Mouse (Mus musculus) lung, postnatal 0 days (tissue): ENCODE data around the gene Runx2. TPM values are rescaled to one million over a fixed set of nuclear protein-coding genes. Genes with fewer than 3 reads are reported as not detected.

Experiments
- ATAC-seq: fragments of 200-750 bp; cut with Nextera tagmentation; 2 replicates; pipeline ENCODE4 v1.8.0; 2017; ENCODE audit warnings: moderate library complexity
- DNase-seq: peaks from one replicate; pipeline ENCODE4 v3.0.0-alpha.2; 2016; ENCODE audit warnings: low spot score
- H3K27ac ChIP-seq: fragments of 300-500 bp; sonication (generic); 2 replicates; pipeline ENCODE4 v1.5.1; 2014; ENCODE audit warnings: antibody characterized with exemption, mild to moderate bottlenecking, low read length, mixed read lengths
- H3K27me3 ChIP-seq: fragments of 300-500 bp; sonication (generic); replicated peaks from 2 replicates; pipeline ENCODE4 v1.6.1; 2014; ENCODE audit warnings: low read length, mixed read lengths; ENCODE audit not compliant: insufficient read depth
- H3K36me3 ChIP-seq: fragments of 300-500 bp; sonication (generic); 2 replicates; pipeline ENCODE4 v1.6.1; 2014; ENCODE audit warnings: low read length, mixed read lengths; ENCODE audit not compliant: insufficient read depth
- H3K4me1 ChIP-seq: fragments of 300-500 bp; sonication (generic); 2 replicates; pipeline ENCODE4 v1.6.1; 2014; ENCODE audit warnings: antibody characterized with exemption, low read depth, low read length, mixed read lengths; ENCODE audit not compliant: insufficient read depth
- H3K4me2 ChIP-seq: fragments of 300-500 bp; sonication (generic); replicated peaks from 2 replicates; pipeline ENCODE4 v1.6.1; 2014; ENCODE audit warnings: low read depth, mild to moderate bottlenecking, low read length, moderate library complexity, mixed read lengths
- H3K4me3 ChIP-seq: fragments of 300-500 bp; sonication (generic); 2 replicates; pipeline ENCODE4 v1.5.1; 2014; ENCODE audit warnings: low read depth, low read length
- H3K9ac ChIP-seq: fragments of 300-500 bp; sonication (generic); replicated peaks from 2 replicates; pipeline ENCODE4 v1.6.1; 2014; ENCODE audit warnings: low read depth, mild to moderate bottlenecking
- H3K9me3 ChIP-seq: fragments of 300-500 bp; sonication (generic); 2 replicates; pipeline ENCODE4 v1.6.1; 2016; ENCODE audit warnings: low read length, mixed read lengths
- CTCF ChIP-seq: IDR thresholded peaks from 2 replicates; pipeline ENCODE4 v1.5.1; 2016; ENCODE audit warnings: antibody characterized with exemption, mild to moderate bottlenecking
- EP300 ChIP-seq: IDR thresholded peaks from 2 replicates; pipeline ENCODE4 v1.6.1; 2016; ENCODE audit warnings: antibody characterized with exemption, mild to moderate bottlenecking, control low read depth
- WGBS: fragments of 180-500 bp; shearing (Covaris S2); extraction: QIAGEN DNeasy Blood & Tissue Kit; methylation state at CpG from one replicate; pipeline ENCODE4 v1.1.7; 2014; 5-methylcytosine and 5-hydroxymethylcytosine counted together
- polyA plus RNA-seq: library from polyadenylated mRNA; unstranded; fragments of >200 nt; fragmentation: Nextera tagmentation; extraction: Ambion mirVana; gene quantifications from 2 replicates; pipeline ENCODE4 v1.2.1, GENCODE M21; 2015

Runx2 gene
- polyA plus RNA-seq, 1 experiment from 2014 or later: 1.1 TPM

- DNase-seq (no peak), ATAC-seq (no peak)
These were observed 249.2 kb downstream of the Runx2 start for GRCm38 (mm10) chr17:44565311-44565831.

DNA sequence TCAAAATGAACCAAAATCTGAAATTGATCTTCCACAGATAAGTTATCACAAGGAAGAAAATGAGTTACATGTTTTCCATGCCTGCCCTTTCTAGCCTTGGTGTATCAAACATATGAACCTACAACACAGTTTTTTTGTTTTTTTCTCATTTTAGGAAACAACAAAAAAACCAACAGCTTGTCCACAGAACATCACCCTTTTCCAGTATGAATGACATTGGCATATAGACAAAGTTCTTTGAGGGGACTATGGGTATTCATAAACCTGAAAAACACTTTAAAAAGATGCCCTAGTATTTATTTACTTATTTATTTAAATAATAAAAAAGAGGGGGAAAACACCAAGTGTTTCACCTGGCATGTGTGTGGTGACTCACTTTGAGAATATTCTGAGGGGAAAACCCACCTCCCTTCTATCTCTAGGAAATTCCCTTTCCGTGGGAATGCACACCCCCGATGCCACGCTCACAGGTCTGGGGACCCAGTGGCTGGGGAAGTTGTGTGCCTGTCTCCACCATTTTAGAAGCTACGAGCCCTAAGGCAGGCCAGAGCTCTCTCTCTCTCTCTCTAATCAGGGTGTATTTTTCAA is 249.9 kb downstream of the Runx2 start:
- Histone ChIP-seq H3K27ac (no peak overlapping the region), H3K9ac (no peak overlapping the region), H3K27me3 (no peaks in the 10 kb centered on the region), H3K9me3 (no peaks in the 10 kb centered on the region), H3K4me1 (no peaks in the 10 kb centered on the region), H3K36me3 (no peaks in the 10 kb centered on the region), H3K4me3 (no peak overlapping the region), H3K4me2 (no peak overlapping the region)
- no peak for DNase-seq
- WGBS: 78% methylated on average over 4 of the region's 4 CpGs
- no peak for ATAC-seq
- TF ChIP-seq EP300: no peak
- TF ChIP-seq CTCF: no peak

More at GRCm38 (mm10) chr17:44565311-44565831, 249.2 kb downstream of the Runx2 start:
- 57% methylated on average over 14 of the region's 14 CpGs for WGBS
- no peak overlapping the region for H3K9ac ChIP-seq
- H3K27ac ChIP-seq: no peak overlapping the region
- H3K4me2 ChIP-seq: no peak overlapping the region
- H3K9me3 ChIP-seq: no peaks in the 10 kb centered on the region
- no peaks in the 10 kb centered on the region for H3K27me3 ChIP-seq
- no peaks in the 10 kb centered on the region for H3K36me3 ChIP-seq
- TF ChIP-seq CTCF (no peak), EP300 (no peak)
- no peak overlapping the region for H3K4me3 ChIP-seq
- H3K4me1 ChIP-seq: no peaks in the 10 kb centered on the region

DNA sequence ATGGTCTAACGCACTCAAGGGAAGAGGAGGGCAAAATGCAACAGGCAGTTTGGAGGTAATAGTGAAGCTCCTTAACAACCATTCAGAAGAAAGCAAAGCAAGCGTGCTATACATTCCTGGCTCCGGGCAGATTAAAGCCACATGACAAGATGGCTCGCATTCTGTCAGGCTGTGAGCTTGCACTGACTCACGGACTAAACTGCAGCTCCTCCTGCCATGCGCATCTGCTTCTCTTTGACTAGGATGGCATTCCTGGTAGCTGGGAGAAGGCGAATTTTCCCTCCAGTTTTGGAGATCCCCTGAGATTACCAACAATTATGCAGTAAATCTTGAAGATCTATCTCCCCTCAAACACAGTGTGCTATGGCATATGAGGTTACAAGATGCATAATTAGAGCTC is 254.6 kb downstream of the Runx2 start:
- H3K4me2 ChIP-seq: no peak overlapping the region
- 0 out of 2 replicates have a peak, but pooled peaks cover 2% of the 10 kb centered on the region for H3K27me3 ChIP-seq
- no peak overlapping the region for H3K4me3 ChIP-seq
- H3K4me1 ChIP-seq: no peaks in the 10 kb centered on the region
- H3K9me3 ChIP-seq: no peaks in the 10 kb centered on the region
- H3K36me3 ChIP-seq: no peaks in the 10 kb centered on the region
- ATAC-seq (no peak), DNase-seq (no peak)
- H3K27ac ChIP-seq: no peak overlapping the region
- no peak overlapping the region for H3K9ac ChIP-seq
- 70% methylated on average over 7 of the region's 7 CpGs for WGBS
- TF ChIP-seq EP300 (no peak), CTCF (no peak)

- Histone ChIP-seq H3K27ac (no peak overlapping the region), H3K27me3 (0 out of 2 replicates have a peak, but pooled peaks cover 2% of the 10 kb centered on the region), H3K4me3 (no peak overlapping the region), H3K4me1 (no peaks in the 10 kb centered on the region), H3K9me3 (no peaks in the 10 kb centered on the region), H3K4me2 (no peak overlapping the region), H3K36me3 (no peaks in the 10 kb centered on the region), H3K9ac (no peak overlapping the region)
- DNase-seq (peak; percentile 33), ATAC-seq (peak; percentile 47; the same call in 1 of the 2 replicates)
- TF ChIP-seq EP300 (no peak), CTCF (no peak)
- 58% methylated on average over 16 of the region's 16 CpGs for WGBS
These were observed 257.1 kb downstream of the Runx2 start for GRCm38 (mm10) chr17:44557199-44558111.

DNA sequence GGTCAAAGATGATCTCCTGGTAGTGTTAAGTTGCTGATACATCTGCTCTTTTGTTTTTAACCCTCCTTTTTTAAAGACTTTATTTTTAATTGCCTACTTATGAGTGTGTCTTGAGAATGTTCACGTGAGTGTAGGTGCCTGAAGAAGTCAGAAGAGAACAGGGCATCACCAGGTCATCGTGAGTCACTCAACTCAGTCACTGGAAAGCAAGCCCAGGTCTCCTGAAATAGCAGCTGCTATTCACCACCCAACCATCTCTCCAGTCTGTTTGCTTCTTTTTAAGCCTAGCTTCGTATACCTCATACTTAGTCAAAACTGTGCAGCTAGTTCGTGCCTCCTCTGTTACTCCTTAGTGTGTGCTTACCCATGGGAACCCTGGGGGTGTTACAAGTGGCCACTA is 259.7 kb downstream of the Runx2 start:
- Histone ChIP-seq H3K4me2 (no peak overlapping the region), H3K4me3 (no peak overlapping the region), H3K9ac (no peak overlapping the region), H3K36me3 (no peaks in the 10 kb centered on the region), H3K9me3 (no peaks in the 10 kb centered on the region), H3K27ac (no peak overlapping the region), H3K4me1 (no peaks in the 10 kb centered on the region), H3K27me3 (0 out of 2 replicates have a peak, but pooled peaks cover 2% of the 10 kb centered on the region)
- 69% methylated on average over 4 of the region's 4 CpGs for WGBS
- TF ChIP-seq CTCF (no peak), EP300 (no peak)
- ATAC-seq (no peak), DNase-seq (no peak)

DNA sequence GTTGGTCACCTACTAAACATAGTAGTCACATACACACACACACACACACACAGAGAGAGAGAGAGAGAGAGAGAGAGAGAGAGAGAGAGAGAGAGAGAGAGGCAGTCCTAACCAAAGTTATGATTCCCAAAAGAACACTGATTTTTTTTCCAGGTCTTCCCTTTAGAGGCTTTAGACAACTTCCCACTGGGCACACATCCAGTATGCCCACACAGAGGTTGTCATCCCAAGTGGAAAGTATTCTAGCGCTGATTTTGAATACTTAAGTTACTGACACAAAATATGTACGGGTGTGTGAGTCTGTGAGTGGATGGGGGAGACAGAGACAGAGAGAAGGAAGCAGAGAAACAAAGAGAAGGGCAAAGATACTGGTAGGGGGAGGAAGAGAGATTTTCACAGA is 265.0 kb downstream of the Runx2 start:
- DNase-seq: no peak

More for the DNA sequence above, 265.0 kb downstream of the Runx2 start:
- Histone ChIP-seq H3K36me3 (no peaks in the 10 kb centered on the region), H3K4me3 (no peak overlapping the region), H3K4me2 (no peak overlapping the region), H3K4me1 (no peaks in the 10 kb centered on the region), H3K27me3 (peaks cover 7% of the 10 kb centered on the region; the same call in 1 of the 2 replicates), H3K9ac (no peak overlapping the region), H3K27ac (no peak overlapping the region), H3K9me3 (no peaks in the 10 kb centered on the region)
- 45% methylated on average over 2 of the region's 2 CpGs for WGBS
- no peak for TF ChIP-seq CTCF
- no peak for TF ChIP-seq EP300
- ATAC-seq: no peak
